Mouse (Mus musculus): Measurements from ENCODE around the gene Wdr66. TPM values are rescaled to one million over a fixed set of nuclear protein-coding genes. Genes with fewer than 3 reads are reported as not detected.
"Not testable (repeated sequence)": the region's sequence is repeated elsewhere in the genome, so short reads cannot be mapped to it uniquely, and the experiment has no call there.

The Wdr66 gene
- polyA plus RNA-seq (2012; rRNA removed): 0.89 and 0.95 TPM in 2 replicates

DNA sequence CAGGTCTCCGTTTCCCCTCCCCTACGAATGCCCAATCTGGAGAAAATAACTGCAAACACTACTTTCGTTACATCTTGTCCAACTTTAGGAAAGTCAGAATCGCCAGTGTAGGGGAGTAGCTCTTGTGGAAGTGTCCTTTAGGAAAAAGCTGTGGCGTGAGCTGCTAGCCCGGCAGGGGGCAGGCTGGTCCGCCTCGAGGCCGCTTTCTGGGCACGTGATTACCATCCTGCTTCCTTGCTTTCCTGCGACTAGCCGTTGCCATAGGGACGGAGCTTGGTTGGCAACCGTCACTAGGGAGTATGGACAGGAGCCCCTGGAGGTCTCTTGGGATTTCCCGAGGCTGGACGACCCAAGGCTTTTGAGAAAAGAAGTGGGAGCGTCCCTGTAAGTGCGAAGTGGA is at the start of gene Wdr66:
Gene Wdr66 (plus strand): TSS at position 269 of the 400 bp plus-strand sequence.
- DNase-seq (ENCODE audit: low read depth in 1 of 2, low spot score in 2 of 2): peak in 1 of 2 experiments; percentile 35
- peak; percentile 63; the same call in 1 of the 2 replicates for TF ChIP-seq CTCF (IDR thresholded peaks at IDR 0.05; ENCODE audit: extremely low read depth, insufficient read depth, insufficient read length, insufficient replicate concordance)
- no peak for TF ChIP-seq POLR2A (IDR thresholded peaks at IDR 0.05; ENCODE audit: low read depth, low read length)
- whole genome bisulfite sequencing: 10% methylated on average over 18 of the region's 18 CpGs
- Histone ChIP-seq H3K27me3 (ENCODE audit: control insufficient read depth, insufficient read depth, low read length) (0 out of 2 replicates have a peak, but pooled peaks cover 2% of the 10 kb centered on the region), H3K36me3 (ENCODE audit: control insufficient read depth, insufficient read depth, low read length) (peaks cover 2% of the 10 kb centered on the region; the same call in 1 of the 2 replicates), H3K27ac (ENCODE audit: insufficient read depth, low read length) (no peak within 1 kb of the TSS), H3K4me1 (ENCODE audit: control insufficient read depth, insufficient read depth, insufficient read length) (no peaks in the 10 kb centered on the region), H3K4me3 (ENCODE audit: extremely low read depth, insufficient read depth, insufficient read length) (no peak within 1 kb of the TSS)

DNA sequence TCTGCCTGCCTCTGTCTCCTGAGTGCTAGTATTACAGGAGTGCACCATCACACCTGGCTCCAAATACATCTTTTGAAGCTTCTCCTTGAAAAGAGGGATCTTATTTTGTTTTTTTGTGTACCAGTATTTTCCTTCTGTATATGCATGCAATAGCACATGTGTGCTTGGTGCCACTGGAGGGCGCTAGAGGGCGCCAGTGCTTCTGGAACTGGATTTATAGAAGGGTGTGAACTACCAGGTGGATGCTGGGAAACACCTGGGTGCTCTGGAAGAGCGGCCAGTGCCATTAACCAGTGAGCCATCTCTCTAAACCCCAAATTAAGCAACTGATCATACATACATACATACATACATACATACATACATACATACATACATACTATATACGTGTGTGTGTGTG is 49.1 kb upstream of the Wdr66 start:
- not testable (repeated sequence) for H3K36me3 ChIP-seq (ENCODE audit: control insufficient read depth, insufficient read depth, low read length); H3K27ac ChIP-seq (ENCODE audit: insufficient read depth, low read length); H3K4me3 ChIP-seq (ENCODE audit: extremely low read depth, insufficient read depth, insufficient read length); H3K27me3 ChIP-seq (ENCODE audit: control insufficient read depth, insufficient read depth, low read length); DNase-seq (ENCODE audit: low read depth in 1 of 2, low spot score in 2 of 2); H3K4me1 ChIP-seq (ENCODE audit: control insufficient read depth, insufficient read depth, insufficient read length)
- WGBS: 52% methylated on average over 4 of the region's 4 CpGs

DNA sequence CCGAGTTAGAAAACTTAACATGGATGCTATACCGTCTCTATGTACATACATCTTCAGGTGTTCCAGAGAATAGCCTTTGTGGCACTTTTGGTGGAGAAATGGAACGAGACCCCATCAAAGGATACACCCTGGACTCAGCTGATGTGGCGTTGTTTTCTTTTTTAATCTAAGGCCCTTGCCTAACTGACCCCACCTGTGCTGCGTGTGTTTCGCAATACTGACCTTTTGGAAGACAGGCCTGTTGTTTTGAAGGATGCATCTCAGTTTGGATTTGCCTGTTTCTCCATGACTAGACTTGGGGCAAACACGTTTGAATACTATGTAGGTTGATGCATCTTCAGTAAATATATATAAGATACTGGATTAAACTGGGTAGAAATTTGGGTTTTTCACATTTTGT is 48.3 kb upstream of the Wdr66 start:
- H3K4me1 ChIP-seq (ENCODE audit: control insufficient read depth, insufficient read depth, insufficient read length); H3K36me3 ChIP-seq (ENCODE audit: control insufficient read depth, insufficient read depth, low read length); H3K27ac ChIP-seq (ENCODE audit: insufficient read depth, low read length); H3K4me3 ChIP-seq (ENCODE audit: extremely low read depth, insufficient read depth, insufficient read length); H3K27me3 ChIP-seq (ENCODE audit: control insufficient read depth, insufficient read depth, low read length); DNase-seq (ENCODE audit: low read depth in 1 of 2, low spot score in 2 of 2): not testable (repeated sequence)
- WGBS: 89% methylated on average over 7 of the region's 7 CpGs

DNA sequence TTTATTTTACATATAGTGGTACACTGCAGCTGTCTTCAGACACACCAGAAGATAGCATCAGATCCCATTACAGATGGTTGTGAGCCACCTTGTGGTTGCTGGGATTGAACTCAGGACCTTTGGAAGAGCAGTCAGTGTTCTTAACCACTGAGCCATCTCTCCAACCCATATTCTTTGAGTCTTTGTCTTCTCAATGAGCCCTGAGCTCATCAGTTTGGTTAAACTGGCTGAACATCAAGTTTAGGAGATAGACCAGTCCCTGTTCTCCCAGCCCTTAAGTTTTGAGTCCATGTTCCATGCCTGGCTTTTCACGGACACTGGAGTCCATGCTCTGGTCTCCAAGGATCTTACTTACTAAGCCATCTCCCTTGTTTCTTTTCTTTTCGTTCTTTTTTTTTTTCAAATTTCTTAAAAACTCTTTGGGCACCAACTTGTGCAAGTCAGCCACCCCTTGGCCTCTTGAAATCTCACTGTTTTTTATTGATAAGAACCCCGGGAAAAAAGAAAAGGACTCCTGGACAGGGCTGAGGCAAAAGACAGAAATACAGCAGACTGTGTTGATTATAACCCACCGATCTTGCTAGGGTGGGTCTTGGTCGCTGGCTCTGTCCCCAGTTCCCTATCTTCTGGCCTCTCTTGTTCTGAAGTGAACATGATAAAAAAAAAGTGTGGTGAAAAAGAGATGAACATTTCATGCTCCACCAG is 29.4 kb upstream of the Wdr66 start:
- not testable (repeated sequence) for H3K4me3 ChIP-seq (ENCODE audit: extremely low read depth, insufficient read depth, insufficient read length); H3K27me3 ChIP-seq (ENCODE audit: control insufficient read depth, insufficient read depth, low read length); DNase-seq (ENCODE audit: low read depth in 1 of 2, low spot score in 2 of 2); H3K27ac ChIP-seq (ENCODE audit: insufficient read depth, low read length); H3K36me3 ChIP-seq (ENCODE audit: control insufficient read depth, insufficient read depth, low read length); H3K4me1 ChIP-seq (ENCODE audit: control insufficient read depth, insufficient read depth, insufficient read length)
- WGBS: 77% methylated on average over 5 of the region's 5 CpGs

DNA sequence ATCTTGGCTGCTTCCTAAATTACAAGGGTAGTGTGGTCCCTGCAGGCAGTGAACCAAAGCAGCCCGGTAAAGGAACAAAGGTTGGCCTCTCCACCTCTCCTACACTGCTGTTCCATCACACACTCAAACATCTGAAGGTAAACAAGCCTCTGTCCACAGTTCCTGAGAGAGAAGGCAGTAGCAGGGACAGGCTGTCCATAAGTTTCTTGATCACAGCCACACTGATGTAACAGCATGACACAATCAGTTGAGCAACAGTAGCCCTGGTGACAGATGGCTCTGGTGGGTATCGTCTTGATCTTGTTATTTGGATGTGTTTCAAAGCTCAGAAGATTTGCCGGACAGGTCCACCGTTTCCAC is 28.9 kb upstream of the Wdr66 start:
- Histone ChIP-seq H3K4me3 (ENCODE audit: extremely low read depth, insufficient read depth, insufficient read length) (no peak overlapping the region), H3K36me3 (ENCODE audit: control insufficient read depth, insufficient read depth, low read length) (no peaks in the 10 kb centered on the region), H3K27ac (ENCODE audit: insufficient read depth, low read length) (no peak overlapping the region), H3K4me1 (ENCODE audit: control insufficient read depth, insufficient read depth, insufficient read length) (no peaks in the 10 kb centered on the region), H3K27me3 (ENCODE audit: control insufficient read depth, insufficient read depth, low read length) (no peaks in the 10 kb centered on the region)
- TF ChIP-seq POLR2A (IDR thresholded peaks at IDR 0.05; ENCODE audit: low read depth, low read length) (no peak), CTCF (IDR thresholded peaks at IDR 0.05; ENCODE audit: extremely low read depth, insufficient read depth, insufficient read length, insufficient replicate concordance) (no peak)
- no peak for DNase-seq (ENCODE audit: low read depth in 1 of 2, low spot score in 2 of 2)
- WGBS: 66% methylated on average over 4 of the region's 4 CpGs

DNA sequence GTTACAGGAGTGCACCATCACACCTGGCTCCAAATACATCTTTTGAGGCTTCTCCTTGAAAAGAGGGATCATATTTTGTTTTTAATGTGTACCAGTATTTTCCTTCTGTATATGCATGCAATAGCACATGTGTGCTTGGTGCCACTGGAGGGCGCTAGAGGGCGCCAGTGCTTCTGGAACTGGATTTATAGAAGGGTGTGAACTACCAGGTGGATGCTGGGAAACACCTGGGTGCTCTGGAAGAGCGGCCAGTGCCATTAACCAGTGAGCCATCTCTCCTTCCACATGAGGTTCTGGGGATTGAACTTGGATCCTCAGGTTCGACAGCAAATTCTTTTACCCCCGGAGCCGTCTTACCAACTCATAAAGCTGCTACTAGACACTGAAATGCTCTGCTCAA is 28.0 kb upstream of the Wdr66 start:
- H3K27me3 ChIP-seq (ENCODE audit: control insufficient read depth, insufficient read depth, low read length); H3K4me1 ChIP-seq (ENCODE audit: control insufficient read depth, insufficient read depth, insufficient read length); H3K4me3 ChIP-seq (ENCODE audit: extremely low read depth, insufficient read depth, insufficient read length); DNase-seq (ENCODE audit: low read depth in 1 of 2, low spot score in 2 of 2); H3K27ac ChIP-seq (ENCODE audit: insufficient read depth, low read length); H3K36me3 ChIP-seq (ENCODE audit: control insufficient read depth, insufficient read depth, low read length): not testable (repeated sequence)
- 65% methylated on average over 6 of the region's 6 CpGs for WGBS

DNA sequence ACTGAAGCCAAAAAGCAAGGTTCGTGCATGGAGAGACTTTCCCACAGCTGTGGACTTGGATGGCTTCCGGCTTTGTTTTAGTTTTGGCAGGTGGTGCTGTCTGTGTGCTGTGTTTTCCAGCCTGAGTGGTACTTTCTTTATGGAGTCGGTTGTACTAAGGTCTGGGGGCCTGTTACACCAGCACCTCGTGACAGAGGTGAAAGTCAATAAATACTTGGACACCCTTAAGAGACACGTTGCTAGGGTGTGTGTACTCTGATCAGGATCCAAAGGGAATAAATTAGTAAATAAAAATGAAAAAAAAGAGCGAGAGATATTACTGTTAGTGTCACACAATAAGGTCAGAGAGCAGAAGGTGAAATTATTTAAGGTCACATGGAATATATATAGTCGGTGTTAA is 25.1 kb upstream of the Wdr66 start:
- Histone ChIP-seq H3K4me3 (ENCODE audit: extremely low read depth, insufficient read depth, insufficient read length) (no peak overlapping the region), H3K27me3 (ENCODE audit: control insufficient read depth, insufficient read depth, low read length) (no peaks in the 10 kb centered on the region), H3K27ac (ENCODE audit: insufficient read depth, low read length) (no peak overlapping the region), H3K36me3 (ENCODE audit: control insufficient read depth, insufficient read depth, low read length) (no peaks in the 10 kb centered on the region), H3K4me1 (ENCODE audit: control insufficient read depth, insufficient read depth, insufficient read length) (no peaks in the 10 kb centered on the region; the same call in 1 of the 2 replicates)
- no peak for TF ChIP-seq POLR2A (IDR thresholded peaks at IDR 0.05; ENCODE audit: low read depth, low read length)
- no peak for TF ChIP-seq CTCF (IDR thresholded peaks at IDR 0.05; ENCODE audit: extremely low read depth, insufficient read depth, insufficient read length, insufficient replicate concordance)
- DNase-seq (ENCODE audit: low read depth in 1 of 2, low spot score in 2 of 2): no peak
- 94% methylated on average over 7 of the region's 7 CpGs for WGBS

All from spleen, adult 2 months (tissue).